Mouse (Mus musculus) urinary bladder, adult 2 months (tissue): ENCODE measurements around the gene Crtc3. TPM values are rescaled to one million over a fixed set of nuclear protein-coding genes. Genes with fewer than 3 reads are reported as not detected.

Experiments
- DNase-seq: peaks from one replicate; pipeline ENCODE4 v3.0.0; 2022; ENCODE audit warnings: low spot score
- polyA plus RNA-seq: library from polyadenylated mRNA; depleted of rRNA; stranded (reverse); fragments of >200 nt; gene quantifications from 2 replicates; pipeline ENCODE4 v1.2.3, GENCODE M21; 2012; rRNA removed

The Crtc3 gene
- polyA plus RNA-seq, 1 experiment, result 12.0 TPM

GRCm38 (mm10) chr7:80555146-80555545, 133.5 kb downstream of the Crtc3 start:
- DNase-seq, result no peak

- no peak for DNase-seq
Measured at GRCm38 (mm10) chr7:80554180-80555021, 134.3 kb downstream of the Crtc3 start.

DNA sequence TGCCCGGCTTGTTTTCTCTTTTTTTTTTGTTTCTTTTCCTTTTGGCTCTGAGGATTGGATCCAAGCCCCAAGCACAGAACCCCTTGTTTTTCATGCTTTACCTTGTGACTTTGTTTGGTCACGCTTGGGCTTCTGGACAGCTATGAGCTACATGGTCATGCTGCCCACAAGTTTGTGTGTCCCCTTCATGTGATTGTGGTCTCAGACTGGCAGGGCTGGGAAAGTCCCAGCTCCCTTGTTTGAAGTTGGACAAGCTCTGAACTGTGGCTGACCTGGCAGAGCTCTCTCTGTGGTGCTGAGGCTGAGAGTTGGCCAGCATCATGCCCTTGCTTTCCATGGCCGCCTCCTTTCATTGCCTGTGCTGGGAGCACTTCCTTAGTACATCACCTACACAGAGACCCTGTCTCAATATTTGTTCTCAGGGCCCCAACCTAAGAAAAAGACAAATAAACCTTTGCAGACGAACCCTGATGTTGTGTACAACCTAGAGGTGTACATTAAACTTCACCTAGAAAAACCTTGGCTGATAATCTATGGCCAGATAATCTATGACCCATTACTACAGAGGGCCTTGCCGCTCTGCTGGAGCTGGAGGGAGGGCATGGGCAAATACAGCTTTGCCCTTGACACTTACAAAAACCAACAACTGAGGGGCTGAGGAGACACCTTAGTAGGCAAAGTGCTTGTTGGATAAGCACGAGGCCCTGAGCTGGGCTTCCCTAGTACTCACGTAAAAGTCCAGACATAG, 140.0 kb downstream of the Crtc3 start:
- no peak for DNase-seq

DNA sequence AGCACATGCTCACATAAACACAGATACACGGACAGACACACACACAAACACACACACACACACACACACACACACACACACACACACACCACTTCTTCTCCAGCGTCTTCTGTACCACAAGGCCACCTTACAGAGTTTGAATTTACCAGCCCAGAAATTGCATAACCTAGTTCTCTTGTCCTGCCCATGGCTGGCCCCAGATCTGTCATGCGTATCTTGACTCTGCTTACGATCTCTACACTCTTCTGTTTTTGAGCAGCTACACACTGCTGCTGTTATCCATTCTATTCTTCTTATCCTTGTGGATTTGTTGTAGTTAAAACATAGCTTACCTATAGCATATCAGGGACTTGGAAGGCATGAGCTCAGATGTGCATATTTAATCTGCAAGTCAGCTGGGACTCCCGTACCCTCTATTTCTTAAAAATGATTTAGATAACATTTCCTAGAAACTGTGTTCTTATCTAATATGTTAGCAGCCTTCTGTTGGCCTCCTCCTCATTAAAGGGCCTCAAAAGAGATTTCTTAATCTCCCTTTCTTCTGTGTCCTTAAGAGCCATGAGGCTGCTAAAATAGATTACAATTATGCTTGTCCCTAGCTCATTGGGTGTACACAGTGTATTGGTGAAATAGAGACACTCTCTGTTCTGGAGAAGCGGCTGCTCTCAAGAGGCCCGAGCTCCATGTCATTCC, 146.4 kb downstream of the Crtc3 start:
- no peak for DNase-seq

GRCm38 (mm10) chr7:80539581-80539980, 149.1 kb downstream of the Crtc3 start:
- no peak for DNase-seq

Other genes starting within 250 kb of the Crtc3 start
- gene Blm, start 153.8 kb downstream of the Crtc3 start, polyA plus RNA-seq, result 2.3 and 2.7 TPM in 2 replicates
- 51.7 and 64.7 TPM in 2 replicates for gene Iqgap1, start 137.1 kb upstream of the Crtc3 start, polyA plus RNA-seq
- 6.7 and 7.5 TPM in 2 replicates for gene Zscan2, start 172.0 kb upstream of the Crtc3 start, polyA plus RNA-seq
- gene Wdr73, start 212.4 kb upstream of the Crtc3 start, polyA plus RNA-seq, result 16.7 and 19.2 TPM in 2 replicates
- gene Nmb, start 216.2 kb upstream of the Crtc3 start, polyA plus RNA-seq, result 4.2 and 5.5 TPM in 2 replicates